Mouse (Mus musculus): Measurements from ENCODE around the gene Tmem222. TPM values are rescaled to one million over a fixed set of nuclear protein-coding genes. Genes with fewer than 3 reads are reported as not detected.

The Tmem222 gene
- polyA plus RNA-seq (2012; rRNA removed): 58.1 and 71.6 TPM in 2 replicates

DNA sequence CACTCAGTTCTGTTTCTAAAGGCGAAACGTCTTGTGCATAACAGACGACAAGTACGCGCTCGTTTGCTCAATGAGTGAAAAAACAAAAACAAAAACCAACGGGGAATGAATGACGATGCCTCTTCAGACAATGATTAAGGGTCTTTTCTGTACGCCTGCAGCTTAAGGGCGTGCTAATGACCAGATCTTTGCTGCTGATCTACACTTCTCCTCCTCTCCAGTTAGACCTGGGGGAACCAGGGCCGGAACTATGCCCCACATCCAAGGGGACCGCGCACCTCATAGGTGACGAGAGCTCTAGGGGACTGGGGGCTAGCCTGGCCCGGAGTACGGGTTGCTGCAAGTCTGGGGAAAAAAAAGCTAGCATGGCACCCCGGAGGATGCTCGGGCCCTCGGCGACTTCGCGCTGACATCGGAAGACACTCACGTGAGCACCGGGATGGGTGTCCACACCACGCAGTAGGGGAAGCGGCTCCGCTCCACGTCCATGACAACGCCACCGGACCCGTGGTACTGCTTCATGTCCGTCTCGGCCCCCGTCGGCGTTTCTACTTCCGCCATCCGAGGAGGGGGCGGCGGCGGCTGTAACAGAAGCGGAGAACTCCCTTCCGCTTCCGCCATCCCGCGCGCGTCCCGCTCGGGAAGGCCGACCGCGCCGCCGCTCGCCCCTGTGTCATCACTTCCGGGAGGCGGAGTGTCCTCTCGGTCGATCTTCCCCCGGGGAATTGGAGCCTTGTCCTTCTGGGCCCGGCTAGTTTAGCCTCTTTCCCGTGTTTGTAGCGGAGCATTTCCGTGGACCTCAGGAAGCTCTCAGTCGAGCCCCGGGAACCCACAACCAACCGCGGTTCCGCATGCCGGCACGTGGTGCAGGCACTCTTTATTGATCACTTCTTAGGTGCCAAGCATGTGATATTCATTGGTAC is at the start of gene Tmem222:
Gene Tmem222, minus strand, starts transcription at position 689 of the 923 bp plus-strand sequence.
- TF ChIP-seq CTCF (IDR thresholded peaks at IDR 0.05; ENCODE audit: insufficient read depth, low read length) (no peak), POLR2A (IDR thresholded peaks at IDR 0.05; ENCODE audit: borderline replicate concordance, extremely low read depth, low read depth, low read length) (peak; percentile 68; the same call in 1 of the 2 replicates)
- under 1% methylated on average over 73 of the region's 73 CpGs for WGBS
- DNase-seq: peak; percentile 97
- H3K4me3 ChIP-seq (replicated peaks; ENCODE audit: extremely low read depth, low read depth, low read length): peak within 1 kb of the TSS; percentile 97
- H3K4me1 ChIP-seq (ENCODE audit: control insufficient read depth, insufficient read depth, low read length): peaks cover 11% of the 10 kb centered on the region

- no peak for DNase-seq
- H3K4me3 ChIP-seq (replicated peaks; ENCODE audit: extremely low read depth, low read depth, low read length): no peak overlapping the region
- H3K4me1 ChIP-seq (ENCODE audit: control insufficient read depth, insufficient read depth, low read length): no peaks in the 10 kb centered on the region; the same call in 1 of the 2 replicates
- TF ChIP-seq CTCF (IDR thresholded peaks at IDR 0.05; ENCODE audit: insufficient read depth, low read length) (no peak), POLR2A (IDR thresholded peaks at IDR 0.05; ENCODE audit: borderline replicate concordance, extremely low read depth, low read depth, low read length) (no peak)
- WGBS: 94% methylated on average over 3 of the region's 3 CpGs
Measured at GRCm38 (mm10) chr4:133319667-133320066, 42.1 kb upstream of the Tmem222 start.

DNA sequence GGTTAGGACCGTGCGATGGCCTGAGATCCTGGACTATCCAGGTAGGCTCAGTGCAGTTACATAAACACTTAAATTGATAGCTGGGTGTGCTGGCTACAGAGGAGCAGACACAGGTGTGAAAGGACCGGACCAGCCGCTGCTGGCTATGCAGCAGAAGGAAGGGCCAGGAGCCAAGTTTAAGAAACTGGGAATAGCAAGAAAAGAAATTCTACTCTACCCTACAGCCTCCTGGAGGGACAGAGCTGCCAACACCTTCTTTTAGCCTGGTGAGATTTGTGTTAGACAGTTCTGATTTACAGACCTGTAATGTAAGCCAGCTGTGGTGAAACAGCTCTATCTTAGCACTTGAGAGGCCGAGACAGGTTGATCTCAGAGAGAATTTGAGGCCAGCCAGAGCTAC is 38.4 kb upstream of the Tmem222 start:
- no peak overlapping the region for H3K4me3 ChIP-seq (replicated peaks; ENCODE audit: extremely low read depth, low read depth, low read length)
- DNase-seq: no peak
- 86% methylated on average over 5 of the region's 5 CpGs for WGBS
- TF ChIP-seq POLR2A (IDR thresholded peaks at IDR 0.05; ENCODE audit: borderline replicate concordance, extremely low read depth, low read depth, low read length): no peak
- TF ChIP-seq CTCF (IDR thresholded peaks at IDR 0.05; ENCODE audit: insufficient read depth, low read length): no peak
- H3K4me1 ChIP-seq (ENCODE audit: control insufficient read depth, insufficient read depth, low read length): no peaks in the 10 kb centered on the region; the same call in 1 of the 2 replicates

GRCm38 (mm10) chr4:133314896-133315295 is 37.3 kb upstream of the Tmem222 start:
- Histone ChIP-seq H3K4me3 (replicated peaks; ENCODE audit: extremely low read depth, low read depth, low read length) (no peak overlapping the region), H3K4me1 (ENCODE audit: control insufficient read depth, insufficient read depth, low read length) (no peaks in the 10 kb centered on the region; the same call in 1 of the 2 replicates)
- DNase-seq: peak; percentile 57
- WGBS: 48% methylated on average over 8 of the region's 8 CpGs
- TF ChIP-seq CTCF (IDR thresholded peaks at IDR 0.05; ENCODE audit: insufficient read depth, low read length): no peak
- TF ChIP-seq POLR2A (IDR thresholded peaks at IDR 0.05; ENCODE audit: borderline replicate concordance, extremely low read depth, low read depth, low read length): no peak

- 0% methylated on average over 3 of the region's 3 CpGs for WGBS
- Histone ChIP-seq H3K4me3 (replicated peaks; ENCODE audit: extremely low read depth, low read depth, low read length) (no peak overlapping the region), H3K4me1 (ENCODE audit: control insufficient read depth, insufficient read depth, low read length) (no peaks in the 10 kb centered on the region)
- TF ChIP-seq CTCF (IDR thresholded peaks at IDR 0.05; ENCODE audit: insufficient read depth, low read length): peak; percentile 95
- no peak for TF ChIP-seq POLR2A (IDR thresholded peaks at IDR 0.05; ENCODE audit: borderline replicate concordance, extremely low read depth, low read depth, low read length)
- DNase-seq: peak; percentile 88
Measured at GRCm38 (mm10) chr4:133309948-133310347, 32.4 kb upstream of the Tmem222 start.

GRCm38 (mm10) chr4:133307331-133307730 is 29.7 kb upstream of the Tmem222 start:
- Histone ChIP-seq H3K4me3 (replicated peaks; ENCODE audit: extremely low read depth, low read depth, low read length) (no peak overlapping the region), H3K4me1 (ENCODE audit: control insufficient read depth, insufficient read depth, low read length) (no peaks in the 10 kb centered on the region)
- WGBS: 49% methylated on average over 3 of the region's 3 CpGs
- TF ChIP-seq CTCF (IDR thresholded peaks at IDR 0.05; ENCODE audit: insufficient read depth, low read length) (peak; percentile 86), POLR2A (IDR thresholded peaks at IDR 0.05; ENCODE audit: borderline replicate concordance, extremely low read depth, low read depth, low read length) (no peak)
- DNase-seq: peak; percentile 53

DNA sequence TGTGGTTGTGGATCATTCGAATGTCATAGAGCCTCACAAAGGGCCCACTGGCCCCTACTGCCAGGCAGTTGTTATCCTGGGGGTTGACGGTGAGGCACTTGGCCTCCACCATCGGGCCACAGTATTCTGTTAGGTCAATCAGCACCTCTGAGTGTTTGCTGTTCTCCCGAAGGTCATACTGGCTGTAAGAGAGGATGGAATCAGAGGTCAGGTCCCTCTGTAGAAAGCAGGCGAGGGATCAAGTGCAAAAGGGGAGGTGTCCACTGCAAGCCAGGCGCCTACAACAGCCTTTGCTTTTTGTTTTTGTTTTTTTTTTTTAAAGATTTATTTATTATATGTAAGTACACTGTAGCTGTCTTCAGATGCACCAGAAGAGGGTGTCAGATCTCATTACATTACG is 28.2 kb upstream of the Tmem222 start:
- Histone ChIP-seq H3K4me1 (ENCODE audit: control insufficient read depth, insufficient read depth, low read length) (no peaks in the 10 kb centered on the region), H3K4me3 (replicated peaks; ENCODE audit: extremely low read depth, low read depth, low read length) (no peak overlapping the region)
- no peak for DNase-seq
- WGBS: 85% methylated on average over 7 of the region's 7 CpGs
- no peak for TF ChIP-seq POLR2A (IDR thresholded peaks at IDR 0.05; ENCODE audit: borderline replicate concordance, extremely low read depth, low read depth, low read length)
- TF ChIP-seq CTCF (IDR thresholded peaks at IDR 0.05; ENCODE audit: insufficient read depth, low read length): no peak

- TF ChIP-seq POLR2A (IDR thresholded peaks at IDR 0.05; ENCODE audit: borderline replicate concordance, extremely low read depth, low read depth, low read length) (no peak), CTCF (IDR thresholded peaks at IDR 0.05; ENCODE audit: insufficient read depth, low read length) (no peak)
- Histone ChIP-seq H3K4me1 (ENCODE audit: control insufficient read depth, insufficient read depth, low read length) (no peaks in the 10 kb centered on the region), H3K4me3 (replicated peaks; ENCODE audit: extremely low read depth, low read depth, low read length) (no peak overlapping the region)
- 91% methylated on average over 7 of the region's 7 CpGs for WGBS
- DNase-seq: no peak
Measured at GRCm38 (mm10) chr4:133304770-133305169, 27.2 kb upstream of the Tmem222 start.

GRCm38 (mm10) chr4:133302668-133303067 is 25.1 kb upstream of the Tmem222 start:
- Histone ChIP-seq H3K4me3 (replicated peaks; ENCODE audit: extremely low read depth, low read depth, low read length) (no peak overlapping the region), H3K4me1 (ENCODE audit: control insufficient read depth, insufficient read depth, low read length) (no peaks in the 10 kb centered on the region)
- no peak for DNase-seq
- TF ChIP-seq POLR2A (IDR thresholded peaks at IDR 0.05; ENCODE audit: borderline replicate concordance, extremely low read depth, low read depth, low read length) (no peak), CTCF (IDR thresholded peaks at IDR 0.05; ENCODE audit: insufficient read depth, low read length) (no peak)
- 77% methylated on average over 5 of the region's 5 CpGs for WGBS

DNA sequence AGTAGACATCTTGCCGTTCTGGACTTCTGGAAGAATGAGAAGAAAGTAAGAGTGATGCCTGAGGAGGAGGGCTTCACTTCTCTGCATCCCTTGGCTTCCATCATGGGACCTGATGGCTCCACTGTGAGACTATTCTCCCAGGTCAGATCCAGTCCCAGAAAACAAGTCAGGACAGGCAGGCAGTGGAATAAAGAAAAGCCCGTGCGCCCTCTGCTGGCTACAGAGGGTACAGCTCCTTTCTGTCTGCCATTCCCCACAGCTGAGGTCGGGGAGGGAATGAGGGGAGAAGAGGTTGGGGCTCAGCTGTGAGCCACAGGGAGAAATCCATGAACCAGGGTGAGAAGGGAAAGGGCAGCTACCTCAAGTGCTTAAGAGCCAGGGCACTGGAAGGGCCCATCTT is 24.2 kb upstream of the Tmem222 start:
- 25% methylated on average over 4 of the region's 4 CpGs for WGBS
- Histone ChIP-seq H3K4me1 (ENCODE audit: control insufficient read depth, insufficient read depth, low read length) (no peaks in the 10 kb centered on the region), H3K4me3 (replicated peaks; ENCODE audit: extremely low read depth, low read depth, low read length) (no peak overlapping the region)
- TF ChIP-seq CTCF (IDR thresholded peaks at IDR 0.05; ENCODE audit: insufficient read depth, low read length) (peak; percentile 84), POLR2A (IDR thresholded peaks at IDR 0.05; ENCODE audit: borderline replicate concordance, extremely low read depth, low read depth, low read length) (no peak)
- DNase-seq: peak; percentile 70

Measured in lung, adult 2 months (tissue).